Mouse (Mus musculus) liver, embryonic 11.5 days (tissue): Measurements from ENCODE around the gene Klf14. TPM values are rescaled to one million over a fixed set of nuclear protein-coding genes. Genes with fewer than 3 reads are reported as not detected.

Source experiments
- polyA plus RNA-seq: library from polyadenylated mRNA; unstranded; fragments of >200 nt; fragmentation: Nextera tagmentation; extraction: Ambion mirVana; gene quantifications from 2 replicates; pipeline ENCODE4 v1.2.1, GENCODE M21; 2014

The Klf14 gene
- polyA plus RNA-seq, 1 experiment from 2014 or later = 1.1 TPM

Other genes with a start within 250 kb of the Klf14 start
- 800 and 828 TPM in 2 replicates for gene Mest, start 235.5 kb downstream of the Klf14 start, polyA plus RNA-seq
- 17.9 and 19.4 TPM in 2 replicates for gene Copg2, start 62.3 kb downstream of the Klf14 start, polyA plus RNA-seq
- not detected in 2 replicates for gene Tsga13, start 43.5 kb downstream of the Klf14 start, polyA plus RNA-seq